Mouse (Mus musculus): ENCODE results near the gene Mterf2. TPM values are rescaled to one million over a fixed set of nuclear protein-coding genes. Genes with fewer than 3 reads are reported as not detected.

Mterf2 gene
- 10 to 100 TPM in 1 of 2 experiments, 1 to 10 TPM in 1; 9.9 to 14.3 TPM for total RNA-seq (2021)
- long read RNA-seq, experiment 1, transcript Mterf2-201 (3 exons, 1,567 nt): major isoform, 15 of 18 reads
- long read RNA-seq, experiment 1, partial matches to known transcripts: 0 of 18 reads
- long read RNA-seq, experiment 1, other reads (novel, unspliced or antisense): 1 of 18 reads
- long read RNA-seq, experiment 2, transcript Mterf2-201 (3 exons, 1,567 nt): major isoform, 14 of 16 reads
- long read RNA-seq, experiment 2, partial matches to known transcripts: 0 of 16 reads
- long read RNA-seq, experiment 2, other reads (novel, unspliced or antisense): 0 of 16 reads

GRCm38 (mm10) chr10:85127395-85128287 lies at the start of gene Mterf2:
Mterf2 (minus strand) TSS chr10:85128027.
- peak; percentile 50 for TF ChIP-seq CTCF (IDR thresholded peaks at IDR 0.05)
- Histone ChIP-seq H3K4me3 (peak within 1 kb of the TSS; percentile 78), H3K27ac (peak within 1 kb of the TSS; percentile 93)
- intact Hi-C loops (cut with DNase I): no loop called here
- peak; percentile 96 for DNase-seq

GRCm38 (mm10) chr10:85176640-85177039 lies 48.8 kb upstream of the Mterf2 start:
- no peak for DNase-seq
- intact Hi-C loops (cut with DNase I): no loop called here
- no peak for TF ChIP-seq CTCF (IDR thresholded peaks at IDR 0.05)

GRCm38 (mm10) chr10:85165306-85165705 lies 37.5 kb upstream of the Mterf2 start:
- intact Hi-C loops (cut with DNase I): no loop called here
- no peak overlapping the region for H3K4me3 ChIP-seq
- H3K27ac ChIP-seq: peak overlapping the region; percentile 48
- TF ChIP-seq CTCF (IDR thresholded peaks at IDR 0.05): no peak
- DNase-seq: no peak

More at GRCm38 (mm10) chr10:85176640-85177039, 48.8 kb upstream of the Mterf2 start:
- Histone ChIP-seq H3K4me3 (no peak overlapping the region), H3K27ac (no peak overlapping the region)

GRCm38 (mm10) chr10:85164791-85165190 lies 37.0 kb upstream of the Mterf2 start:
- intact Hi-C loops (cut with DNase I): no loop called here
- Histone ChIP-seq H3K4me3 (no peak overlapping the region), H3K27ac (peak overlapping the region; percentile 48; the same call in 1 of the 2 replicates)
- no peak for TF ChIP-seq CTCF (IDR thresholded peaks at IDR 0.05)
- DNase-seq: no peak

GRCm38 (mm10) chr10:85161745-85162351 lies 34.0 kb upstream of the Mterf2 start:
- intact Hi-C loops (cut with DNase I): loop anchor here (2.0 kb wide), 1 partner anchor 23 kb away; the partner anchor contains the start of gene Cry1
- peak overlapping the region; percentile 85 for H3K27ac ChIP-seq
- no peak for DNase-seq
- H3K4me3 ChIP-seq: peak overlapping the region; percentile 34; the same call in 1 of the 2 replicates
- TF ChIP-seq CTCF (IDR thresholded peaks at IDR 0.05): no peak

GRCm38 (mm10) chr10:85159989-85160619 lies 32.3 kb upstream of the Mterf2 start:
- no peak overlapping the region for H3K4me3 ChIP-seq
- peak overlapping the region; percentile 85 for H3K27ac ChIP-seq
- no peak for TF ChIP-seq CTCF (IDR thresholded peaks at IDR 0.05)
- DNase-seq: no peak
- intact Hi-C loops (cut with DNase I): loop anchor here (2.0 kb wide), 1 partner anchor 25 kb away; the partner anchor contains the start of gene Cry1

GRCm38 (mm10) chr10:85157451-85157850 lies 29.6 kb upstream of the Mterf2 start:
- no peak overlapping the region for H3K27ac ChIP-seq
- intact Hi-C loops (cut with DNase I): no loop called here
- no peak for DNase-seq
- TF ChIP-seq CTCF (IDR thresholded peaks at IDR 0.05): no peak
- no peak overlapping the region for H3K4me3 ChIP-seq

- intact Hi-C loops (cut with DNase I): no loop called here
- peak; percentile 69 for DNase-seq
Measured at GRCm38 (mm10) chr10:85154195-85154594, 26.4 kb upstream of the Mterf2 start.

GRCm38 (mm10) chr10:85149226-85149625 lies 21.4 kb upstream of the Mterf2 start:
- intact Hi-C loops (cut with DNase I): no loop called here
- Histone ChIP-seq H3K4me3 (no peak overlapping the region), H3K27ac (no peak overlapping the region)
- TF ChIP-seq CTCF (IDR thresholded peaks at IDR 0.05): no peak
- no peak for DNase-seq

More at GRCm38 (mm10) chr10:85154195-85154594, 26.4 kb upstream of the Mterf2 start:
- TF ChIP-seq CTCF (IDR thresholded peaks at IDR 0.05): peak; percentile 98
- no peak overlapping the region for H3K4me3 ChIP-seq
- H3K27ac ChIP-seq: 0 out of 2 replicates have a peak overlapping the region, but pooled peaks have one; percentile 35

GRCm38 (mm10) chr10:85146282-85146681 lies 18.5 kb upstream of the Mterf2 start:
- intact Hi-C loops (cut with DNase I): no loop called here
- no peak overlapping the region for H3K27ac ChIP-seq
- no peak for DNase-seq
- TF ChIP-seq CTCF (IDR thresholded peaks at IDR 0.05): no peak
- H3K4me3 ChIP-seq: no peak overlapping the region

GRCm38 (mm10) chr10:85141465-85141864 lies 13.6 kb upstream of the Mterf2 start:
- no peak overlapping the region for H3K4me3 ChIP-seq
- intact Hi-C loops (cut with DNase I): no loop called here
- H3K27ac ChIP-seq: no peak overlapping the region
- DNase-seq: no peak
- no peak for TF ChIP-seq CTCF (IDR thresholded peaks at IDR 0.05)

- intact Hi-C loops (cut with DNase I): no loop called here
- DNase-seq: no peak
- H3K27ac ChIP-seq: no peak overlapping the region
- no peak overlapping the region for H3K4me3 ChIP-seq
- no peak for TF ChIP-seq CTCF (IDR thresholded peaks at IDR 0.05)
Measured at GRCm38 (mm10) chr10:85136573-85136972, 8.7 kb upstream of the Mterf2 start.
